In the genomic region with DNA sequence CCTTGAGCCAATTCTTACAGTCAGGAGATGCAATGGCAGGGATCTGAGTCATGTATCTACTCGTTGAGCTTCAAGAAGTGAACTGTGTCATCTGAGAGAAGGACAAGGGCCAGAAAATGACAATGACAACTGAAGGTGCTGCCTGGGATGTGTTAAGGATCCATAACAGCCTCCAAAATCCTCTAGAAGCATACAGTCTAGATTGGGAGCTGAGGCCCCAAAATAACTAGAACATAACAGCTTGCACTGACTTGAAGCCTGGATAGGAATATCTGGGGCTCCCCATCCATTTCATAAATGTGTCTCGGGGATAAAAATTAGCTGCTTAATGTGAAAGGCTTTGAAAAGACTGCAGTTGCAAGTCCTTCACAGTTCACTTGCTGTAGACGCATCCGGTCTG, we compare ENCODE assay signal across 22 mouse cellular contexts. TPM values are rescaled to one million over a fixed set of nuclear protein-coding genes. Genes with fewer than 3 reads are reported as not detected.
A peak's percentile ranks its signal among the peaks of the same experiment; 100 is the strongest.
DNase-seq lines count a peak whose midpoint lies in the region; ATAC-seq lines count a peak whose summit lies in the region.
"Had no signal": no experiment of that assay in that cellular context is flagged by ENCODE, and none has a peak within 500 bp of the region (broad histone marks: within the 10 kb centered on the region; RNA-seq: fewer than 3 reads in every experiment).

No protein-coding gene starts in this region.

- H3K27ac ChIP-seq in heart, embryonic 10.5 days, result peak overlapping the region; percentile 91
- peak overlapping the region; percentile 5; the same call in 1 of the 2 replicates for H3K27ac ChIP-seq in heart, embryonic 16.5 days (ENCODE audit: low read length)
- H3K27ac ChIP-seq in brown adipose tissue, adult 24 weeks (replicated peaks; ENCODE audit: low read depth, low read length), result peak overlapping the region; percentile 66
- H3K27ac ChIP-seq: embryonic facial prominence, embryonic 12.5 days; forebrain, embryonic 15.5 days; kidney, postnatal 0 days; limb, embryonic 12.5 days; liver, embryonic 15.5 days; stomach, embryonic 15.5 days had no signal

- H3K9ac ChIP-seq in heart, embryonic 16.5 days (ENCODE audit: low read length), result no peak overlapping the region
- H3K9ac ChIP-seq: embryonic facial prominence, embryonic 12.5 days; forebrain, embryonic 15.5 days; limb, embryonic 12.5 days; liver, embryonic 15.5 days; lung, embryonic 14.5 days; stomach, embryonic 15.5 days had no signal

- no peaks in the 10 kb centered on the region for H3K9me3 ChIP-seq in heart, embryonic 10.5 days
- no peaks in the 10 kb centered on the region for H3K9me3 ChIP-seq in heart, embryonic 16.5 days (replicated peaks; ENCODE audit: control insufficient read depth, low read length)
- H3K9me3 ChIP-seq: embryonic facial prominence, embryonic 12.5 days; forebrain, embryonic 15.5 days; limb, embryonic 12.5 days; liver, embryonic 15.5 days; stomach, embryonic 15.5 days had no signal

- no peak overlapping the region for H3K4me3 ChIP-seq in heart, embryonic 10.5 days
- H3K4me3 ChIP-seq in heart, embryonic 16.5 days (ENCODE audit: low read length), result no peak overlapping the region
- H3K4me3 ChIP-seq in brown adipose tissue, adult 24 weeks (ENCODE audit: insufficient read depth, low read depth, low read length), result no peak overlapping the region
- H3K4me3 ChIP-seq: embryonic facial prominence, embryonic 12.5 days; forebrain, embryonic 15.5 days; limb, embryonic 12.5 days; liver, embryonic 15.5 days; stomach, embryonic 15.5 days had no signal

- ATAC-seq in heart, embryonic 16.5 days (replicated peaks; ENCODE audit: extremely low read depth, insufficient read depth, low FRiP score), result no peak
- ATAC-seq: forebrain, embryonic 15.5 days; hindbrain, embryonic 16.5 days had no signal

- H3K4me2 ChIP-seq in heart, embryonic 16.5 days (ENCODE audit: low read depth, low read length), result no peak overlapping the region
- H3K4me2 ChIP-seq: embryonic facial prominence, embryonic 12.5 days; forebrain, embryonic 15.5 days; limb, embryonic 12.5 days; liver, embryonic 15.5 days; lung, embryonic 14.5 days; stomach, embryonic 15.5 days had no signal

- WGBS in heart, embryonic 10.5 days, result 77% methylated on average over 4 of the region's 4 CpGs
- 78% methylated on average over 4 of the region's 4 CpGs for WGBS in heart, embryonic 16.5 days

- H3K4me1 ChIP-seq in heart, embryonic 10.5 days, result peaks cover 59% of the 10 kb centered on the region
- H3K4me1 ChIP-seq in heart, embryonic 16.5 days (ENCODE audit: control insufficient read depth, insufficient read depth, low read length), result peaks cover 35% of the 10 kb centered on the region
- H3K4me1 ChIP-seq in brown adipose tissue, adult 24 weeks (ENCODE audit: control insufficient read depth, insufficient read depth, insufficient read length, low read length), result peaks cover 2% of the 10 kb centered on the region; the same call in 1 of the 2 replicates

- intact Hi-C loops in heart, postnatal 10 days (cut with DNase I), result no loop called here

- peaks cover 23% of the 10 kb centered on the region for H3K27me3 ChIP-seq in heart, embryonic 10.5 days (ENCODE audit: insufficient read depth, poor library complexity, severe bottlenecking)
- peaks cover 7% of the 10 kb centered on the region; the same call in 1 of the 2 replicates for H3K27me3 ChIP-seq in heart, embryonic 16.5 days (ENCODE audit: control insufficient read depth, insufficient read depth, low read length)

- H3K36me3 ChIP-seq in heart, embryonic 10.5 days, result peaks cover 9% of the 10 kb centered on the region
- peaks cover 6% of the 10 kb centered on the region for H3K36me3 ChIP-seq in heart, embryonic 16.5 days (ENCODE audit: control insufficient read depth, insufficient read depth)
- H3K36me3 ChIP-seq: embryonic facial prominence, embryonic 12.5 days; forebrain, embryonic 15.5 days; limb, embryonic 12.5 days; liver, embryonic 15.5 days; stomach, embryonic 15.5 days had no signal

- DNase-seq in heart, embryonic 10.5 days (ENCODE audit: low spot score), result no peak
- DNase-seq in heart, postnatal 10 days, result no peak
- DNase-seq in heart, adult 8-10 months (ENCODE audit: low spot score), result no peak
- DNase-seq in brain, adult 2 months (ENCODE audit: low read depth, low spot score), result peak; percentile 53
- no peak for DNase-seq in neural tube, embryonic 10.5 days (ENCODE audit: extremely low spot score, low spot score)
- DNase-seq: B cell, adult 2 months; embryo, embryonic 11 days; gastrocnemius, postnatal 14 days; midbrain, embryonic 14.5 days; right cerebral cortex, postnatal 25 days; thymus, postnatal 14 days had no signal

RNA-seq across cellular contexts. Expression of gene Des, which starts 2.1 kb away (rescaled TPM):
- 341 and 642 TPM in 2 replicates for polyA plus RNA-seq in heart, embryonic 10.5 days (2016; fragmentation: Nextera tagmentation; extraction: Ambion mirVana)
- 100 to 1,000 TPM; 909 to 916 TPM for total RNA-seq in heart, postnatal 10 days (2021)
- 469 and 480 TPM in 2 replicates for polyA plus RNA-seq in heart, embryonic 16.5 days (2015; fragmentation: Nextera tagmentation; extraction: Ambion mirVana)
- 1,000 to 10,000 TPM; 1,263 to 1,551 (median 1,367) TPM for total RNA-seq in heart, adult 8-10 months (2022)
- polyA plus RNA-seq in brown adipose tissue, adult 24 weeks (2012; ENCODE audit: insufficient read depth, insufficient read length, missing spikeins), result 68.8 and 75.5 TPM in 2 replicates
- total RNA-seq: neutrophil, adult 5-6 weeks had no signal

RNA-seq across cellular contexts. Expression of gene Speg, which starts 17.1 kb away (rescaled TPM):
- 77.9 and 80.0 TPM in 2 replicates for polyA plus RNA-seq in heart, embryonic 10.5 days (2016; fragmentation: Nextera tagmentation; extraction: Ambion mirVana)
- total RNA-seq in heart, postnatal 10 days (2021), result 100 to 1,000 TPM; 104 to 112 TPM
- polyA plus RNA-seq in heart, embryonic 16.5 days (2015; fragmentation: Nextera tagmentation; extraction: Ambion mirVana), result 41.1 and 46.4 TPM in 2 replicates
- 100 to 1,000 TPM; 131 to 145 (median 137) TPM for total RNA-seq in heart, adult 8-10 months (2022)
- polyA plus RNA-seq in brown adipose tissue, adult 24 weeks (2012; ENCODE audit: insufficient read depth, insufficient read length, missing spikeins), result 5.7 and 11.3 TPM in 2 replicates
- total RNA-seq: neutrophil, adult 5-6 weeks had no signal

RNA-seq across cellular contexts. Expression of gene Dnpep, which starts 40.2 kb away (rescaled TPM):
- polyA plus RNA-seq in heart, embryonic 10.5 days (2016; fragmentation: Nextera tagmentation; extraction: Ambion mirVana), result 142 and 144 TPM in 2 replicates
- total RNA-seq in heart, postnatal 10 days (2021), result 10 to 100 TPM; 92.2 to 92.7 TPM
- 129 and 131 TPM in 2 replicates for polyA plus RNA-seq in heart, embryonic 16.5 days (2015; fragmentation: Nextera tagmentation; extraction: Ambion mirVana)
- total RNA-seq in heart, adult 8-10 months (2022), result 10 to 100 TPM; 85.4 to 89.1 (median 86.9) TPM
- 72.6 and 86.4 TPM in 2 replicates for polyA plus RNA-seq in brown adipose tissue, adult 24 weeks (2012; ENCODE audit: insufficient read depth, insufficient read length, missing spikeins)

Comparison
In these comparisons a context has a peak if more than half of its experiments do, and no peak if none do; other contexts are left out.
1. H3K27ac ChIP-seq: peak in every context shown above with its lines; median percentile 91 in heart, embryonic 10.5 days; 66 in brown adipose tissue, adult 24 weeks; 5 in heart, embryonic 16.5 days.